Mouse (Mus musculus): Measurements from ENCODE around the gene Agap3. TPM values are rescaled to one million over a fixed set of nuclear protein-coding genes. Genes with fewer than 3 reads are reported as not detected.

Gene Agap3
- polyA plus RNA-seq, 1 experiment, result not detected

GRCm38 (mm10) chr5:24550598-24551316 is 98.8 kb downstream of the Agap3 start:
- no peak for TF ChIP-seq POLR2A (IDR thresholded peaks at IDR 0.05; ENCODE audit: insufficient read depth, low read depth, low read length)
- TF ChIP-seq CTCF (IDR thresholded peaks at IDR 0.05; ENCODE audit: insufficient read depth, low read depth, low read length), result no peak
- H3K4me1 ChIP-seq (ENCODE audit: control insufficient read depth, insufficient read depth, low read length), result peaks cover 12% of the 10 kb centered on the region
- no peak overlapping the region for H3K4me3 ChIP-seq (ENCODE audit: insufficient read depth, low read depth, low read length)
- H3K27ac ChIP-seq (ENCODE audit: insufficient read depth, low read depth, low read length), result no peak overlapping the region
- WGBS, result 21% methylated on average over 26 of the region's 26 CpGs

- TF ChIP-seq POLR2A (IDR thresholded peaks at IDR 0.05; ENCODE audit: insufficient read depth, low read depth, low read length) (no peak), CTCF (IDR thresholded peaks at IDR 0.05; ENCODE audit: insufficient read depth, low read depth, low read length) (no peak)
- Histone ChIP-seq H3K4me1 (ENCODE audit: control insufficient read depth, insufficient read depth, low read length) (peaks cover 12% of the 10 kb centered on the region), H3K27ac (ENCODE audit: insufficient read depth, low read depth, low read length) (no peak overlapping the region), H3K4me3 (ENCODE audit: insufficient read depth, low read depth, low read length) (no peak overlapping the region)
- 42% methylated on average over 2 of the region's 2 CpGs for WGBS
Measured at GRCm38 (mm10) chr5:24551317-24551688, 99.3 kb downstream of the Agap3 start.

Other genes with a start within 250 kb of the Agap3 start
- gene Kcnh2, start 100.6 kb upstream of the Agap3 start, polyA plus RNA-seq (2012; ENCODE audit: insufficient read depth, insufficient read length, low replicate concordance, missing spikeins), result not detected in 2 replicates
- gene Nos3, start 87.4 kb upstream of the Agap3 start, polyA plus RNA-seq (2012; ENCODE audit: insufficient read depth, insufficient read length, low replicate concordance, missing spikeins), result not detected in 2 replicates
- not detected in 2 replicates for gene Atg9b, start 60.0 kb upstream of the Agap3 start, polyA plus RNA-seq (2012; ENCODE audit: insufficient read depth, insufficient read length, low replicate concordance, missing spikeins)
- not detected in 2 replicates for gene Abcb8, start 58.5 kb upstream of the Agap3 start, polyA plus RNA-seq (2012; ENCODE audit: insufficient read depth, insufficient read length, low replicate concordance, missing spikeins)
- gene Asic3, start 38.8 kb upstream of the Agap3 start, polyA plus RNA-seq (2012; ENCODE audit: insufficient read depth, insufficient read length, low replicate concordance, missing spikeins), result not detected in 2 replicates
- gene Cdk5, start 28.6 kb upstream of the Agap3 start, polyA plus RNA-seq (2012; ENCODE audit: insufficient read depth, insufficient read length, low replicate concordance, missing spikeins), result not detected in 2 replicates
- gene Slc4a2, start 28.3 kb upstream of the Agap3 start, polyA plus RNA-seq (2012; ENCODE audit: insufficient read depth, insufficient read length, low replicate concordance, missing spikeins), result not detected in 2 replicates
- gene Fastk, start 6.9 kb upstream of the Agap3 start, polyA plus RNA-seq (2012; ENCODE audit: insufficient read depth, insufficient read length, low replicate concordance, missing spikeins), result not detected in 2 replicates
- gene Tmub1, start 4.3 kb upstream of the Agap3 start, polyA plus RNA-seq (2012; ENCODE audit: insufficient read depth, insufficient read length, low replicate concordance, missing spikeins), result not detected in 2 replicates
- not detected in 2 replicates for gene Gbx1, start 75.0 kb downstream of the Agap3 start, polyA plus RNA-seq (2012; ENCODE audit: insufficient read depth, insufficient read length, low replicate concordance, missing spikeins)
- gene Asb10, start 88.8 kb downstream of the Agap3 start, polyA plus RNA-seq (2012; ENCODE audit: insufficient read depth, insufficient read length, low replicate concordance, missing spikeins), result not detected in 2 replicates
- gene 4931409K22Rik, start 104.6 kb downstream of the Agap3 start, polyA plus RNA-seq (2012; ENCODE audit: insufficient read depth, insufficient read length, low replicate concordance, missing spikeins), result not detected in 2 replicates
- gene Abcf2, start 125.3 kb downstream of the Agap3 start, polyA plus RNA-seq (2012; ENCODE audit: insufficient read depth, insufficient read length, low replicate concordance, missing spikeins), result not detected in 2 replicates
- gene Chpf2, start 134.6 kb downstream of the Agap3 start, polyA plus RNA-seq (2012; ENCODE audit: insufficient read depth, insufficient read length, low replicate concordance, missing spikeins), result not detected in 2 replicates
- not detected in 2 replicates for gene Smarcd3, start 172.2 kb downstream of the Agap3 start, polyA plus RNA-seq (2012; ENCODE audit: insufficient read depth, insufficient read length, low replicate concordance, missing spikeins)
- gene Nub1, start 233.4 kb downstream of the Agap3 start, polyA plus RNA-seq (2012; ENCODE audit: insufficient read depth, insufficient read length, low replicate concordance, missing spikeins), result not detected in 2 replicates

Data from olfactory bulb, adult 2 months (tissue).